Mouse (Mus musculus): ENCODE data around the gene Hoxd13. TPM values are rescaled to one million over a fixed set of nuclear protein-coding genes. Genes with fewer than 3 reads are reported as not detected.

Gene Hoxd13
- polyA plus RNA-seq, 2 experiments = 54.6 to 109 TPM

- H3K9me3 ChIP-seq (ENCODE audit: control insufficient read depth, low read length) = no peaks in the 10 kb centered on the region
- no peak for TF ChIP-seq POLR2A (IDR thresholded peaks at IDR 0.05; ENCODE audit: borderline replicate concordance, extremely low read depth, insufficient read depth, insufficient read length)
- H3K4me2 ChIP-seq (replicated peaks; ENCODE audit: low read depth, low read length, severe bottlenecking) = peak overlapping the region; percentile 30; the same call in 1 of the 2 replicates
- WGBS = 33% methylated on average over 7 of the region's 7 CpGs
- H3K9ac ChIP-seq (ENCODE audit: low read depth, low read length, severe bottlenecking) = 0 out of 2 replicates have a peak overlapping the region, but pooled peaks have one; percentile 0
- ATAC-seq (ENCODE audit: low FRiP score, low read depth) (no peak), DNase-seq (ENCODE audit: low spot score) (no peak)
- H3K27ac ChIP-seq (replicated peaks; ENCODE audit: low read depth, low read length) = no peak overlapping the region
- H3K4me1 ChIP-seq (ENCODE audit: control insufficient read depth, insufficient read depth, low read length) = peaks cover 9% of the 10 kb centered on the region
- no peaks in the 10 kb centered on the region for H3K36me3 ChIP-seq (ENCODE audit: control insufficient read depth, insufficient read depth, low read length)
- H3K4me3 ChIP-seq (replicated peaks; ENCODE audit: low read length) = 0 out of 2 replicates have a peak overlapping the region, but pooled peaks have one; percentile 7
- peaks cover 89% of the 10 kb centered on the region for H3K27me3 ChIP-seq (ENCODE audit: control insufficient read depth, insufficient read depth, low read length)
Measured at GRCm38 (mm10) chr2:74707599-74707998, 39.5 kb downstream of the Hoxd13 start.

- no peak overlapping the region for H3K4me3 ChIP-seq (replicated peaks; ENCODE audit: low read length)
- DNase-seq (ENCODE audit: low spot score) (no peak), ATAC-seq (ENCODE audit: low FRiP score, low read depth) (no peak)
- no peaks in the 10 kb centered on the region for H3K9me3 ChIP-seq (ENCODE audit: control insufficient read depth, low read length)
- no peaks in the 10 kb centered on the region for H3K36me3 ChIP-seq (ENCODE audit: control insufficient read depth, insufficient read depth, low read length)
- 22% methylated on average over 4 of the region's 4 CpGs for WGBS
- no peak overlapping the region for H3K27ac ChIP-seq (replicated peaks; ENCODE audit: low read depth, low read length)
- peaks cover 90% of the 10 kb centered on the region for H3K27me3 ChIP-seq (ENCODE audit: control insufficient read depth, insufficient read depth, low read length)
- H3K4me1 ChIP-seq (ENCODE audit: control insufficient read depth, insufficient read depth, low read length) = peaks cover 9% of the 10 kb centered on the region
- no peak overlapping the region for H3K9ac ChIP-seq (ENCODE audit: low read depth, low read length, severe bottlenecking)
- no peak for TF ChIP-seq POLR2A (IDR thresholded peaks at IDR 0.05; ENCODE audit: borderline replicate concordance, extremely low read depth, insufficient read depth, insufficient read length)
- no peak overlapping the region for H3K4me2 ChIP-seq (replicated peaks; ENCODE audit: low read depth, low read length, severe bottlenecking)
Measured at GRCm38 (mm10) chr2:74708676-74709075, 40.6 kb downstream of the Hoxd13 start.

- WGBS = 8% methylated on average over 5 of the region's 5 CpGs
- no peak overlapping the region for H3K27ac ChIP-seq (replicated peaks; ENCODE audit: low read depth, low read length)
- H3K9ac ChIP-seq (ENCODE audit: low read depth, low read length, severe bottlenecking) = no peak overlapping the region
Measured at GRCm38 (mm10) chr2:74709465-74710419, 41.6 kb downstream of the Hoxd13 start.

GRCm38 (mm10) chr2:74710929-74711543, 42.9 kb downstream of the Hoxd13 start:
- no peaks in the 10 kb centered on the region for H3K9me3 ChIP-seq (ENCODE audit: control insufficient read depth, low read length)
- H3K36me3 ChIP-seq (ENCODE audit: control insufficient read depth, insufficient read depth, low read length) = no peaks in the 10 kb centered on the region
- peak overlapping the region; percentile 68 for H3K4me2 ChIP-seq (replicated peaks; ENCODE audit: low read depth, low read length, severe bottlenecking)
- no peak overlapping the region for H3K27ac ChIP-seq (replicated peaks; ENCODE audit: low read depth, low read length)
- ATAC-seq (ENCODE audit: low FRiP score, low read depth) (no peak), DNase-seq (ENCODE audit: low spot score) (no peak)
- peak overlapping the region; percentile 47 for H3K4me3 ChIP-seq (replicated peaks; ENCODE audit: low read length)
- H3K4me1 ChIP-seq (ENCODE audit: control insufficient read depth, insufficient read depth, low read length) = peaks cover 5% of the 10 kb centered on the region; the same call in 1 of the 2 replicates
- H3K9ac ChIP-seq (ENCODE audit: low read depth, low read length, severe bottlenecking) = peak overlapping the region; percentile 58; the same call in 1 of the 2 replicates
- under 1% methylated on average over 16 of the region's 16 CpGs for WGBS
- peaks cover 95% of the 10 kb centered on the region for H3K27me3 ChIP-seq (ENCODE audit: control insufficient read depth, insufficient read depth, low read length)
- no peak for TF ChIP-seq POLR2A (IDR thresholded peaks at IDR 0.05; ENCODE audit: borderline replicate concordance, extremely low read depth, insufficient read depth, insufficient read length)

More at GRCm38 (mm10) chr2:74709465-74710419, 41.6 kb downstream of the Hoxd13 start:
- Histone ChIP-seq H3K4me2 (replicated peaks; ENCODE audit: low read depth, low read length, severe bottlenecking) (no peak overlapping the region), H3K27me3 (ENCODE audit: control insufficient read depth, insufficient read depth, low read length) (peaks cover 90% of the 10 kb centered on the region), H3K4me3 (replicated peaks; ENCODE audit: low read length) (no peak overlapping the region), H3K36me3 (ENCODE audit: control insufficient read depth, insufficient read depth, low read length) (no peaks in the 10 kb centered on the region), H3K9me3 (ENCODE audit: control insufficient read depth, low read length) (no peaks in the 10 kb centered on the region), H3K4me1 (ENCODE audit: control insufficient read depth, insufficient read depth, low read length) (peaks cover 6% of the 10 kb centered on the region)
- DNase-seq (ENCODE audit: low spot score) (no peak), ATAC-seq (ENCODE audit: low FRiP score, low read depth) (no peak)
- TF ChIP-seq POLR2A (IDR thresholded peaks at IDR 0.05; ENCODE audit: borderline replicate concordance, extremely low read depth, insufficient read depth, insufficient read length) = no peak
